Mouse (Mus musculus) retina, embryonic 14.5 days (tissue): Measurements from ENCODE around the gene Fam20b.

Experiments
- DNase-seq: peaks from one replicate; pipeline ENCODE4 v3.0.0-alpha.2; 2015; ENCODE audit warnings: low spot score

The Fam20b gene

DNA sequence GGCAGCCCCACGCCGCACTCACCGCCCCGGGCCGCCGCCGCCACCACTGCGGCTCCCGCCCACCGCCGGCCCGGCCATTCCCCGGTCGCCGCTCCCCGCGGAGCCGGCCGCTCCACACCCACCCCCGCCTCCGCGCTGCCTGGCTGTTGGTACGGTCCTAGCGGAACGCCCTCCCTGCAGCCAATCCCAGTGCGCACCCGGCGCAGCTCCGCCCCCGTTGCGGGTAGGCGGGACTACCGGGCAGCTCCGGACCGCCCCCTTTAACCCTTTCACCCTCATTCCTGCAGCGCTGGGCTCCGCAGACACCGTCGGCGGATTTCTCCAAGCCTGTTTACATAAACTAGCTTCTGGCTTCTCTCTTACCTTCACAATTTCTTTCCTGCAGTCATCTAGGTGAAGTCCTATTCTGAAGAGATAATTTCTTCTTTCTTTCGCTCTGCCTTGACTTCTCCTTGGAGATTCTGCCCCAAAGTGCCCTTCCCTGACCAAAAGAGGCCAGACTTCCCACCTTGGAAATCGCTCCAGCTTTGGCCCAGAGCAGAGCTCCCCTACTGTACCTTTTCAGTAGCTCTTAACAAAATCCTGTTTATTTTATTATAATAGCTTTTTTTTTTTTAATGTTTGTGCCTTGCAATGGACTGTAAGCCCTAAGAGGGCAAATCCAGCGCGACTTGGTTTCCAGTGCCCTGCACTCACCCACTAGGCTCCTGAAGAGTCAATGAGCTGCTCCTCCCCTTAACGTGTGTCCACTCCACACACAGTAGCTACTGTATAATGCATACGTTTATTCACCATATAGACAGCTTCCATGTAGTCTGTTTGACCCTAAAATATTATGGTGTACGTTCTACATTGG, at the start of gene Fam20b:
Gene Fam20b (minus strand): TSS at position 137 of the 856 bp plus-strand sequence.
- peak; percentile 96 for DNase-seq

DNA sequence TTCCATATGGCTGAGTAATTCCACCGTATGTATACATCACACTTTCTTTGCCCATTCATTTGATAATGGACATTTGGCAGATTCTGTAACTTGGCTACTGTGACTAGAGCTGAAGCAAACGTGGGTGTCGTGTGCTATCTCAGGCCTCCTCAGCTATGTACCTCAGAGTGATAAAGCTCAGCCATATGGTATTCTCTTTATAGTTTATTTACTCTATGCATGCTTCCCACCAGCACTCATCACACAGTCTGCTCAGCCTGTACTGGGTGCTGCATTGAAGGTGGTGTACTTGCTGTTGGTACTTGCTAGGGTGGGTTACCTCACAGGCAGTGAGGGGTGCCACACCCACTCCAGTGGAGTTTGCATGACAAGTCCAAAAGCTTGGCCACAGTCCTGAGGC, 46.4 kb upstream of the Fam20b start:
- DNase-seq = no peak

DNA sequence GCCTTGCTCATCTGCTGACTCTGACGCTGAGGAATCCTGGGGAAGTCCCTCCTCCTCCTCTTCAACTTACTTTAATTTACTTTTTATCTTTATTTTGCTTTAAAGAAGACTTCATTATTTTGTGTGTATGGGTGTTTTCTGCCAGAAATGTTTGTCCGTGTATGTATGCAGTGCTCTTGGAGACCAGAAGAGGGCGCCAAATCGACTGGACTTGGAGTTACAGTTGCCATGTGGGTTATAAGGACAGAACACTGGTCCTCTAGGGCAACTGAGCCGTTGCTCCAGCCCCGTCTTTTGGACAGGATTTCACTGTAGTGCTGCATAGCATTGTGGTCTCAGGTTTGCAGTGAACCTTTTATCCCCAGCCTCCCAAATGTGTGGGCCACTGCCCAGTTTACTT, 45.7 kb upstream of the Fam20b start:
- DNase-seq = no peak

DNA sequence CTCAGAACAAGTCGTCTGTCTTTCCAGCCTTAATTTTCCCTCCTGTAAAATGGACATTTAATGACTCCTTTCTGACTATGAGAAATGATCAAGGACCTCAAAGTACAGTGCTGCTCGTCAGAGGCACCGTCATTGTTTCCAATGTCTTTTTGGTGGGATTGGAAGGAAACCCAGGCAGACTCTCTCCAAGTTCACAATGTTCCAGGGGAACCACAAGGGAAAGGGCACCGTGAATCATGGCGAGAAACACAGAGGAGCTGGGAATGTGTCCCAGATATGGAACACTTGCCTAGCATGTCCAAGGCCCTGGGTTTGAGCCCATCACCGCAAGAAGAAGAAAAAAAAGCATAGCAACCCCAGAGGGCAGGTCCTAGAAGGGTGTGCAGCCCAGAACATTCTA, 44.4 kb upstream of the Fam20b start:
- DNase-seq = no peak

DNA sequence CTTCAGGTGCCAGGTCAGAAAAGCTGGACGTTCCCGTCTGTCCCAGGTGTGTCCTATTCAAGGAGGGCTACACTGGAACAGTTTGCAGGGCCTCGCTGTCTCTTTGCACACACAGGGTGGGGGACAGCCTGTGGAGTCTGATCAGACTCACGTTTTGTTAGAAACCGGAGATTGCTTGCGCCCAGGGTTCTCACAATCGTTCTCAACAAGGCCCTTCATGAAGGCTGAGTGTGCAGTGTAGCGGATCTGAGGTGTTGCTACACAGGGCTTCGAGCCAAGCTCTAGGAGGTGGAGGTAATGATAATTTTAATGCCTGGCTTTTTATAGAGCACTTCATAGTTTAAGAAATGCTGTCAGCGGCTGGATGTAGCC, 42.5 kb upstream of the Fam20b start:
- DNase-seq = no peak

DNA sequence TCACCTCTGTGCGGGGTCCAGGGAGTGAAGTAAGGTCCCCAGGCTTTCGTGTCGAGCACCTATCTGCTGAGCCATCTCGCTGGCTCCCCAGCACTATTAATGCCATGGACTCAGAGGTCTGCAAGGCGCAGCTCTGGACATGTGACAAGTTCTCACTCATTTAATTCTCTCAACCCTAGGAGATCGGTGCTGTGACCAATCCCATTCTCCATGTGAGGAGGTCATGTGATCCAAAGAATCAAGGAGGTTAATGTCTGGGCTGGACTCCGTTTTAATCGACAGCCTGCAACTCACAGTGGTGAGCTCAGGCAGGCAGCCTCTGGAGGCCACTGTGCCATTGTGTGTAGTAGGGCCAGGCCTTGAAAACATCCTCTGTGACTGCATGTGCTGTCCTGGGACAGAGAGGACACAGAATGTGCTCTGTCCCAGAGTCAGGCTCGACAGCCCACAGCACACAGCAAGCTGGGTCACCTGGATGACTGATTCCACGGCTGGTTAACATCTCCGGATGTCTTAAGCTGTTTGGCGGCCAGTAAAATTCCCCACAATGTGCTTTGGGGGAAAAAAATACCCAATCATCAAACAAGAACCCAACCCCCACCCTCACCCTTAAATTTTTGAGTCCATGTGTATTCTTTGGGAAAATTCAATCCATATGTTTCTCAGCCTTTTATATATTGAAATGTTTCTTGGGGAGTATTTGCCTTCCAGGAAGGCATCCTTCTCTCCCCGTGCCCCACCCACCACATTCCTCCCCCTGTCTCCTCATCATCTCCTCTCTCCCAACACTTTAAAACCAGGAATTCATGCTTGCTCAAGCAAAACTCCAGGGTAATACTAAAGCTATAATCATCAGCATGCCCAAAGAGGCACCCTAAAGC, 41.9 kb upstream of the Fam20b start:
- DNase-seq = no peak

DNA sequence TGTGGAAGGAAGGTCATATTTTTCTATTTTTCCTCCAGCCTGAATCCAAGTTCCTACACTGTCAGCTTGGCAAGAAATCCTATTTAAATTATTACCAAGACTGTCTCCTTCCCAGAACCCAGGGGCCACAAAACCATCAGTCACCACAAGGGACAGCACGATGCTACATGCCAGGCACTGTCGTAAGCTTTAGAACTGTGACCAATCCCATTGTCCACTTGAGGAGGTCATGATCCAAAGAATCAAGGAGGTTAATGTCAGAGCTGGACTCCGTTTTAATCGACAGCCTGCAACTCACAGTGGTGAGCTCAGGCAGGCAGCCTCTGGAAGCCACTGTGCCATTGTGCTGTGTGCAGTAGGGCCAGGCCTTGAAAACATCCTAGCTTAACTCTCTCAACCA, 39.4 kb upstream of the Fam20b start:
- no peak for DNase-seq

DNA sequence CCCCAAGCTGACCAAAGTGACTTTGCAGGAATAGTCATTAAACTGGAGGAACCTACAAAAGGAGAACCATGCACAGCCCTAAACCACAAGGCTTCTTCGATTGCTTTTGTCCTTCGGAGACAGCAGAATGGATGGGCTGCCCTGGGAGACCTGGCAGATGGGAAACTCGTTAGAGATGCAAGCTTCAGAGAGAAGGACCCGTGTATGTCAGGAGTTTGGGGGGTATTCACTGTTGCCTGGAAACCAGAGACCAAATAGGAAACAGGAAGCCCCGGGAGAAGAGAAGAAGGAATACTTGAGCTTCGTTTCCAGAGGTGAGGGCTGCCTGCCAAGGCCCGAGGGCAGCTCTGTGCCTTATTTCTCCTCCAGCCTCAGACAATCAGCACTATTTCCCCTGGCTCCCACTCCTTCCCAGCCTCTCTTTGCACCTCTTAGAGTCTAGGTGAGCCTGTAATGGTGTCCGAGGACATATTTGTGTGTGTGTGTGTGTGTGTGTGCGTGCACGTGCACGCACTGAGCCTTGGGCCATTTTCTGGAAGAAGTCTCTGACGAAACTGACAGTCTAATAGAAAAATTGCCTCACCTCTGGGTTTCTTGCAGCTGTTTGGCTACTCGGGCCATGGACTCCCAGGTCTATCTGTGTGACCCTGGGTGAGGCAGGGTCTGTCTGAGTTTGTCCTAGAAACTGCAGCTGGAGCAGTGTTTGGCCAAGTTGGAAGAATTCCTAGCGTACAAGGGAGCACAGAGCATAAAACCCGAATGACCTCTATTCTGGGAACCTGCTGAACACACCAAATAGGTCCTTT, 35.9 kb upstream of the Fam20b start:
- DNase-seq = peak; percentile 51

DNA sequence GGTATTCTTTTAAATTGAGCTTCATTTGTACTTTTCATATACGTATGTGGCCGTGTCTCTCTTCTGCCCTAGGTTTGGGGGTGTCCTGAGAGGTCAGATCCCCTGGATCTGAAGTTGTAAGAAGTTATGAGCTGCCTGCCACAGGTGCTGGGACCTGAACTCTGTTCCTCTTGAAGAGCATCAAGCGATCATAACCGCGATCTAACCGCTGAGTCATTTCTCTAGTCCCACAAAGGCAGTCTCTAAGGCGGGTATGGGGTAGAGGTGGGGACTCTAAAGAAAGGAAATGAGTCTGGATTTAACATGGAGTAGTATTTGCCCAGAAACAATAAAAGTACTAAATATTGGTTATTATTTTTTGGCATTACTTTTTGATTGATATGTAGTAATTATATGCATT, 34.1 kb upstream of the Fam20b start:
- DNase-seq = no peak

DNA sequence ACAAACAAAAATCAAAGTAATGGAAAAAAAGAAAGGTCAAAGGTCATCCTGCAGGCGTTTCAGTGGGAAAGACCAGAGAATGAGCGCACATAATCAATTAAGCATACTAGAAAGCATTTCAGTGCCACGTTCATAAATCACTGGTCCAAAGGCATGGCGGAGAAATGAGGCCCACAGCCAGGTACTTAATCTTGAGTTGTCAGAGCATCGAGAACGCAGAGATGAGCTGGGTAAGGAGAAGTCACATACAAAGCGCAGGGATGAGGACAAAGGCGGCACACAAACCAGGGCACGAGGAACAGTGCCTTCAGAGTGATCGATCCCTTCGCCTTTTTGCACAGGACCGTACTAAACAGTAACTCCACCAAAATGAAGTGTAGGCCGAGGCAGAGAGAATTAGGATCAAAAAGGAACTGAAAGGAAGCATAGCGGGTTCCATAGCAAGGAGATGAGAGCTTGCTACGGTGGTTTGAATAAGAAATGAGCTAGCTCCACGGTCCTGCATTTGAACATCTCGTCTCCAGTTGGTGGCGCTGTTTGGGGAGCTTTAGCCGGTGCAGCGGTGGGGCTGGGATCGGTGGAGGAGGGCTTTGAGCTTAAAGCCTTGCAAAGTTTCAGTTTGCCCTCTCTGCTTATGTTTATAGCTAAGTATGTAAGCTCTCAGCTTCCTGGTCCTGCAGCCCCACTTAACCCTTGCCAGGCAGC, 33.3 kb upstream of the Fam20b start:
- peak; percentile 88 for DNase-seq

DNA sequence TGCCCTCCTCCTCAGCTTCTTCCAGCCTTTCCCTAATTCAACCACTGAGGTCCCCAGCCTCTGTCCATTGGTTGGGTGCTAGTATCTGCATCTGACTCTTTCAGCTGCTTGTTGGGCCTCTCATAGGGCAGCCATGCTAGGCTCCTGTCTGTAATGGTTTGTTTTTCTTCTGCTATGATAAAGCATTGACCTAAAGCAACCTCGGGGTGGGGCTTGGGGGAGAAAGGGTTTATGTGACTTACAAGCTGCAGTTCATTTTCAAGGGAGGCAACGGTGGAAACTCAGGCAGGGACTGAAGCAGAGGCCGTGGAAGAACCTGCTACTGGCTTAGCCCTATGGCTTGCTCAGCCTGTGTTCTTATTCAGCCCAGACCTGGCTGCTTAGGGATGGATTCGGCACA, 31.4 kb upstream of the Fam20b start:
- no peak for DNase-seq

DNA sequence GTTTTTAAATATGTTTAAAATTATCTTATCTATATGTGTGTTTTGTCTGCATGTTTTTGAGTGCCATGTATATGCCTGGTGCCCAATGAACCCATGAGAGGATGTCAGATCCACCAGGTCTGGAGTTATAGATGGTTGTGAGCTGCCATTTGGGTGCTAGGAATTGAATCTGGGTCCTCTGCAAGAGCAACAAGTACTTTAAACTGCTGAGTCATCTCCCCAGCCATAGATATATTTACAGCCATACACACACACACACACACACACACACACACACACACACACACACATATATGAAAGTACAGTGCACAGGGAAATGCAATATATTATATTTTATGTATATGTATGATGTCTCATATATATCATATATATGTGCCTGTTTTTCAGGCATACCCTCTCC, 30.2 kb upstream of the Fam20b start:
- DNase-seq = no peak

DNA sequence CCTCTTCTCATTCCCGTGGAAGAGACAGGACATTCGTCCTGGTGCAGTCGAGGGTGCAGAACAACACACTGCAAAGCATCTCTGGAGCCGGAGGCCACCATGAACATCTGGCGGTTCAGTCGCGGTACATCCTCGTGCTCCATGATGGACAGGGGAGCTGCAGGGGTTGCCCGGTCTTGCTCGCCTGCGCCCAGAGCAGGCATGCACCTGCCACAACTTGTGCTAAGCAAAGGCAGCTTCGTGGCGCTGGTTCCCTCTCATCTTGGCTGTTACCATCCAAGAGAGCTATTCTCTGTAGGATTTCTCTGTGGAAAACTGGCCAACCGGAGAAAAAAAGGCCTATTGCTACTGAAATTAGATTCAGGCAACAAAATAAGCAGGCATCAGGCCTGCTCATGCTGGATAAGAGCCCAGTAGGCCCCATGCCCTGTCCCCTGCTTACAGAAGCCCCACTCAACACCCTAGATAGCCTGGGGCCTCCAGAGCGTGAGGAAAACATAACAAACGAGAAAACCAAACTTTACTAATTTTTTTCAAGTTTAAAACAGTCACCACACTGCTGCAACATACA, 29.6 kb upstream of the Fam20b start:
- DNase-seq = no peak

DNA sequence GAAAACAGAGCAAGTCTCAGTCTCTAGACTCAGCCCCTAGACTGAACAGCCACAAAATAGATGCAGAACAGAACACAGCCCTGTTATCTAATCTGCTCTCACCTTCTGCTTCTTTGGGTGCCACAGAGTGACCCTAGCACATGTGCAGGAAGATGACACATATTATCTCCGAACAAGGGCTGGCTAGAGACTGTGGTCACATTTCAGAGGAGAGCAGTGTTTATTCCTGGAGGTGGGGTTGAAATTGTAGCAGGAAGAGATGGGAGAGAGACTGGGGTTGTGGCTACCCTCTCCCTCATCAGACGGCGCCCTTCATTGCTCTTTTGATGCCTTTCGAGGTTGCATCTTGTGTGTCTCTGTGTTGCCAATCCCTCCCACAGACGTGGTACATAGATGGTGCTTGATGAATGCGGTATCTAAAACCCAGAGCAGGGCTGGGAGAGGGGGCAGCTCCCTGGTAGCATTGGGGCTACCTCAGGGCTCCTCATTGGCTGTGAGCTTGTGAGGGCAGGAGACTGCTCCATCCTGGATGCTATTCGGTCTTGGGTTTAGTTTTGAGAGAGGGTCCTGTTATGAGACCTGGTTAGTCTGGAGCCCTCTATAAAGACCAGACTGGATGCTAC, 26.4 kb upstream of the Fam20b start:
- no peak for DNase-seq

DNA sequence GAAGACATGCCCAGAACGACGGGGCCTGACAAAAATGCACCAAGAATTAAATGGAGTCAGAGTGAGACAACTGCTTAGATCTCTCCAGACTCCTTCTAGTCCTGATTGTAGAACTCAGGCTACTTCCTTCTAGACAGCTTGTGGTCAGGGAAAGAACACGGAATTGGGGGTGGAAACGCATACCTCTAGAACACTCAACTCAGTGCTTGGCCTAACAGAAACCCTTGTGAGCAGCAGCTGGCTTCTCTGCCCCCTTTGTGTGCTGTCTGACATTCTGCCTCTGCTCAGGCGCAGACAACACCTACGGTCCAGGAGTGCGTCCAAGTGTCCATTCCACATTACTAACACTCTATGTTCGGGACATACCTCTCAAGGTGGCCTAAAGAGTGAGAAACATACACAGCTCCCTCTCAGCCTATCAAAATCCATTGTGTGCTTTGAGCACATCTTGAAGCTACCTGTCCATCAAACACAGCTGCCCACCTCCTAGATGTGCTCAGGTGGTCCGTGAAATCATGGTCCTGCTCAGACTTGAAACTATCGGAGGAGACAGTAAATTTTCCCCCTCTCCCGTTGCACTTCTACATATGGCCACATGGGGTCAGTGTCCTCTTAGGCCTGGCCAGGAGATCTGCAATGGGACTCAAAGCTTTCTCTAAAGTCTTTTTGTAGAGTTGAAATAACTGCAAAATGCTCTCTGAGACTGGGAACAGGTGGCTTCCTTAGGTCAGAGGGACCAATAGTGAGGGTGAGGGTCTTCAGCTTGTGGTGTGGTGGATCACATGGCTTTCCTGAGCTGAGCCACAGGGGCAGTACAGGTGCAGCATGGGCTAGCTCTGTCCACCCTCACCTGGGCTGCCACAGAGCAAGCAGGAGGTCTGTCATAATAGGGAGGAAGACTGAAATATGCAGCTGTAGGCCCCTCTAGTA, 22.9 kb upstream of the Fam20b start:
- peak; percentile 88 for DNase-seq

DNA sequence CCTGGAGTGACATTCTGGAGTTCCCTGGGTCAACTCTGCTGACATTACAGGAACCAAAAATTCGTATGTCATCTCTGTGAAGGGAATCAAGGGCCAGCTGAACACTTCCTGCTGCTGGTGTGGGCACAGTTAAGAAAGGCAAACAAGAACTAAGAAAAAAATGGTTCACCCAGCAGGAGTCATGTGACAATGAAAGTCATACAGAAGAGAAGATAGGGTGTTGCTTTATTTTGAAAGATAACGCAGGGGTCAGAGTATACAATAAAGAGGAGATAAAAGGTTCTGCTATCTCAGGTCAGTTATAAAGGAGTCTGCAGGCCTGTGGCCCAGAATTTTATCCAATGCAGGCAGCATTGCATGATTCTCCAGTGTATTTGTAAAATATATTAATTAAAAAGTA, 16.9 kb upstream of the Fam20b start:
- DNase-seq = no peak

DNA sequence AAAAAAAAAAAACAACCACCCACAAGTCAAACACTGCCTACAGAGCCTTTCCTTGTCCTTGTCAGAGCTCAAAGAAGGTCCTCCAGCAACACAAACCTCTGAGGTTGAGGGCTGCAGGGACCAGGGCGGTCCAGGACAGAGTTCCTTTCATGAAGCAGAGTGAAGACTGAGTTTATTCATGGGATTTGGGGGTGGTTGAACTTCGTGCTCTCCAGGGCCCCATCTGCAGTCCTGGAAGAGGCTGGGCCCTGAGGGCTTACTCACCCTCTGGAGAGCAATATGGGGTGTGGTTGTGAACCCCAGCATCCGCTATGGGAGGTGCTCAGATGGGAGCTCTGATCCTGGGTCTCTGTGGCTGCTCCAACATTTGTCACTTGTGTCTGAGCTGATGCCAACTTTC, 15.1 kb upstream of the Fam20b start:
- no peak for DNase-seq

DNA sequence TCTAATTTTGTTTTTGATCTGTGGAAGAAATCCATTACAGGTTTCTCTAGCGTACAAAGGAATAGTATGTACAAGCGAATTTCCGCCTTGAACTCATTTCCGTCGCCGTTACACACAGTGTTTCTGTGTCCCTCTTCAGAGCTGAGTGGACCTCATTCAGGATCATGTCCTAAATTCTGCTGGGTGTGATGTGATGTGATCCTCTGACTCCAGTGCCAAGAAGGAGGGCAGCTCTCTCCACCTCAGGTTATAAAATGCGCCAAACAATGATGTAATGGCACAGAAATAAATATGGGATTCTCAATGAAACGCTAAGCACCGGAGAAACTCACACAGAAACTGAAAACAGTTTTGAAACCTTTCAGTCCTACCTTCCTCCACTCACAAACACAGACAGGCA, 14.7 kb upstream of the Fam20b start:
- no peak for DNase-seq

DNA sequence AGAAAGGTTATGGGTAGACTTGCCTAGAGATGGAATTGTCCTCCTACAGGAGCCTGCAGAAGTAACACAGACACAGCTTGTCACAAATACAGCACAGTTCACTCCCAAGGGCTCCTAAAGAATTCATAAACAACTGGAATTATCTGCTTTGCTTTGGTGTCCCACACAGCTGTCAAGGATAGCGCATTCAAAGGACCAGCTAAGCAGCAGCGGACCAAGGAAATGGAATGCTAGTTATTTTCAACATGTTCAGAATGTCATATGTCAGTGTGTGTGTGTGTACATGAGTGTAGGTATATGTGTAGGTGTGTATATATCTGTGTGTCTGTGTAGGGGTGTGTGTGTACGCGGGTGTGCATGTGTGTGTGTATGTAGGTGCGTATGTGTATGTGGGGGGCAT, 14.1 kb upstream of the Fam20b start:
- DNase-seq = no peak

DNA sequence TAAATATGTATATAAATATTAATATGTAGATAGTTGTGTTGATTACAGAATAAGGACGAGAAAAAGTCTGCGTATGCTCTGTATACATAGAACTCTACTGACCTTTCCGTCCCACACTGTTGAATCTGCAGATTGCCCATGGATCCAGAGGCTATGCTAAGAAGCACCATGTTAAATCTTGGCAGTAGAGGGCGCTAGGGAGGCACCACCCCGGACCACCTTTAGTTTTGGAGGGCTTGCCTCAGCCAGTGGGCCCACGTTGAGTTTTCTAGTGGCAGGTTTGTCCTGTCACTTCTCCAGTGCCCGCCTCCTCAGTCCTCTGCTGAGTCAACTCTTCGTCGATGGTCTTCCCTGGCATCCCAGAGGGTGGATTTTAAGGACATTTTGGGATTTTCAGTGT, 11.9 kb upstream of the Fam20b start:
- peak; percentile 55 for DNase-seq
